Mouse (Mus musculus) ES-E14 (cell line): ENCODE data around the gene Slc44a1. TPM values are rescaled to one million over a fixed set of nuclear protein-coding genes. Genes with fewer than 3 reads are reported as not detected.

Source experiments
- DNase-seq: peaks from one replicate; pipeline ENCODE4 v3.0.0-alpha.2; 2013; ENCODE audit warnings: low read depth, low spot score
- H3K27ac ChIP-seq: 2 replicates; pipeline ENCODE4 v1.5.1; 2012; ENCODE audit warnings: low read depth, mild to moderate bottlenecking, low read length, moderate library complexity, mixed read lengths; ENCODE audit not compliant: poor library complexity, insufficient read depth, severe bottlenecking
- H3K36me3 ChIP-seq: 2 replicates; pipeline ENCODE4 v1.6.1; 2012; ENCODE audit warnings: mild to moderate bottlenecking, low read length, moderate library complexity, mixed read lengths; ENCODE audit not compliant: control insufficient read depth, poor library complexity, insufficient read depth, severe bottlenecking
- H3K4me1 ChIP-seq, 2 experiments: fragments of 150-350 bp in 1 of 2; sonication (generic) in 1 of 2; 2 replicates each; pipeline ENCODE4 v1.6.1; 2012; ENCODE audit warnings: low read length in 2 of 2, mild to moderate bottlenecking in 1 of 2, mixed read lengths in 1 of 2; ENCODE audit not compliant: control insufficient read depth in 2 of 2, insufficient read depth in 2 of 2, poor library complexity in 1 of 2
- H3K4me3 ChIP-seq, 2 experiments: fragments of 150-350 bp in 1 of 2; sonication (generic) in 1 of 2; 2 replicates each; pipeline ENCODE4 v1.5.1; 2012; ENCODE audit warnings: low read length in 2 of 2, low read depth in 1 of 2, mild to moderate bottlenecking in 1 of 2, mixed read lengths in 1 of 2; ENCODE audit not compliant: insufficient read depth in 1 of 2, poor library complexity in 1 of 2, severe bottlenecking in 1 of 2
- H3K9ac ChIP-seq: 2 replicates; pipeline ENCODE4 v1.6.1; 2012; ENCODE audit warnings: low read depth, mild to moderate bottlenecking, low read length, mixed read lengths; ENCODE audit not compliant: poor library complexity, insufficient read depth, severe bottlenecking
- H3K9me3 ChIP-seq: fragments of 150-350 bp; sonication (generic); 2 replicates; pipeline ENCODE4 v1.6.1; 2012; ENCODE audit warnings: low read depth, mild to moderate bottlenecking, low read length; ENCODE audit not compliant: control insufficient read depth, insufficient read depth
- CHD2 ChIP-seq: IDR thresholded peaks from 2 replicates; pipeline ENCODE4 v1.6.1; 2014; ENCODE audit warnings: mild to moderate bottlenecking, low read depth, low read length, inconsistent platforms
- HCFC1 ChIP-seq: IDR thresholded peaks from 2 replicates; pipeline ENCODE4 v1.6.1; 2012; ENCODE audit warnings: low read length, inconsistent platforms, borderline replicate concordance; ENCODE audit not compliant: insufficient read depth
- MAFK ChIP-seq: IDR thresholded peaks from 2 replicates; pipeline ENCODE4 v1.6.1; 2014; ENCODE audit warnings: mild to moderate bottlenecking, low read depth, low read length, inconsistent platforms; ENCODE audit not compliant: insufficient read depth
- ZC3H11A ChIP-seq: IDR thresholded peaks from 2 replicates; pipeline ENCODE4 v1.6.1; 2012; ENCODE audit warnings: low read depth, mild to moderate bottlenecking, inconsistent platforms, low read length, borderline replicate concordance
- ZNF384 ChIP-seq: IDR thresholded peaks from 2 replicates; pipeline ENCODE4 v1.6.1; 2012; ENCODE audit warnings: low read depth, low read length, inconsistent platforms
- in situ Hi-C, 2 experiments: fragments of 600-800 bp; cut with MboI; formaldehyde crosslinking; loops; one replicate each; pipeline ENCODE4 v1.15.1; 2025; ENCODE audit warnings: low sequenced_read_pairs in 2 of 2, inconsistent platforms in 1 of 2; ENCODE audit not compliant: unreplicated experiment in 2 of 2
- total RNA-seq: library from RNA; depleted of rRNA; stranded (reverse); fragments of 300-350 nt; gene quantifications from 2 replicates; pipeline ENCODE4 v1.2.3, GENCODE M21; 2012

Slc44a1 gene
- total RNA-seq, 1 experiment: 48.0 TPM

DNA sequence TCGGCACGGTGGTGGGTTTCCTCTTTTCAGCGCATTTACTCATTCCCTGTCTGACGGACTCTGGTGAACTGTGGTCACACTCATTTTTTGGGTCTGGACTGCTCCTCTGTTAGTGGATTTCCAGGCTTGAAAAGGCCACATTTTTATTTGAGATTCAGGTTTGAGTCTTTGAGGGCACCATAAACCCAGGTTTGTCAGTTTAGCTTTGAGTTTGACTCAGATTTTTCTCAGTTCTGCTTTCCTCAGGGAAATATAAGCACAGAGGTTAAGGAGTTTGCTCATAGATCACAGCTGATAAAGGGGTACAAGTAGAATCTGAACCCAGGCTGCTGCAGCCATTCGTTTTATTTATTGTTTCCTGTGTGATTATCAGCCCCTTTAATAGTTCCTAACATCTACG is 180.9 kb downstream of the Slc44a1 start:
- in situ Hi-C loops: no loop called here
- Histone ChIP-seq H3K4me1 (peaks cover 0 to 6% of the 10 kb centered on the region in 2 experiments; a peak in 1 of 4 replicates), H3K36me3 (no peaks in the 10 kb centered on the region), H3K27ac (no peak overlapping the region), H3K9ac (no peak overlapping the region), H3K4me3 (no peak overlapping the region), H3K9me3 (no peaks in the 10 kb centered on the region)
- TF ChIP-seq MAFK: no peak
- DNase-seq: no peak

DNA sequence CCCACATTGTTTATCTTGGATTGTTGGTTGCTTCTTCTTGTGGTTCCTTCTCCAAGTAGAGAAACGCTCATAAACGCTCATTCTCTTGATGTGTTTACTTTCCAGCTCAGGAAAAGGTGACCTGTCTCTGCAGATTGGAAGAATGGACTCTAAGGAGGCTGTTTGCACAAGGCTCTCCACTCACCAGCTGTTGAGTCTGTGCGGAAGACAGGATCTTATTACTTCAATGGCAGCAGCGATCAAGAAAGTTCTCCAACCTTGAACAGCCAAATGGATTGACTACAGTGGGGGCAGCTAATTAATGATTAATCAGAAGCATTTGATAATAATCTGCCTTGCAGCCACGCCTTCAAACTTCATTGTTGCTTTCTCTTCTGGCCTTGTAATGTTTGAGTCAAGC is 181.3 kb downstream of the Slc44a1 start:
- in situ Hi-C loops: no loop called here
- DNase-seq: no peak
- Histone ChIP-seq H3K4me3 (no peak overlapping the region), H3K27ac (no peak overlapping the region), H3K9ac (no peak overlapping the region), H3K4me1 (peaks cover 0 to 6% of the 10 kb centered on the region in 2 experiments; a peak in 1 of 4 replicates), H3K9me3 (no peaks in the 10 kb centered on the region), H3K36me3 (no peaks in the 10 kb centered on the region)
- TF ChIP-seq ZNF384 (no peak), ZC3H11A (no peak), HCFC1 (no peak), MAFK (no peak), CHD2 (no peak)

DNA sequence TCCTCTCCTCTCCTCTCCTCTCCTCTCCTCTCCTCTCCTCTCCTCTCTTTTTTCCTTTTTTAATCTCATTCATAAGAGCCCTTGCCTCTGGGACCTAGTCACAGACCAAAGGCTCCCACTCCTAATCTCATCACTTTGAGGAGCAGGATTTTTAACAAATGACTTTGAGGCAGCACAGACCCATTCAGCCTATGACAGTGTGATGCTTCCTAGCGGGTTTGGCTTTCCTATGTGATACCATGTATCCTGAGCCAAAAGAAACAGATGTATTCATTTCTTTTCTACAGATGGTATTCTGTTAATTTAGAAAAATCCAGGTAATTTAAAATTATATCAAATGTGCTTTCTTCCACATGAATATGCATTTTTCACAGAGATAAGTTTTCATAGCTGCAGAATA is 183.5 kb downstream of the Slc44a1 start:
- Histone ChIP-seq H3K4me3 (no peak overlapping the region), H3K36me3 (no peaks in the 10 kb centered on the region), H3K4me1 (peaks cover 0 to 2% of the 10 kb centered on the region in 2 experiments; a peak in 1 of 4 replicates), H3K9me3 (no peaks in the 10 kb centered on the region), H3K9ac (no peak overlapping the region), H3K27ac (no peak overlapping the region)
- no peak for DNase-seq
- TF ChIP-seq ZNF384: no peak
- in situ Hi-C loops: no loop called here

DNA sequence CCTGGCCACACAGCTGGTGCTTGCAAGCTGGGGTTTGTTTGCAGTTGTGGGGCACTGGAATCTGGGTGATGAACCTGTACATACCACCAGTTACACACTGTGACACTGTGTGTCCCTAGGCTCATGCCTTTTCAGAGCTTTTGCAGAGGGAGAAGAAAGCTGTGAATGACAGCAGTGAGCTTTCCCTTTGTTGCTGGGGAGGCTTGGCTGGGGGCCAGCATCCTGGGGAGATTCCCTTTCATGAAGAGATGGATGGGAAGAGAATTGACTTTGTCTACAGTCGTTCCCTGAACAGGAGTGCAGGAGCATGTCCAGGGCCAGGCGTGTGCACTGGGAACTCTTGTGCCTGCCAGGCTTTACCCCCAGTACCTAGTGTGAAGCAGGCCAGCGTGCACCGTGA is 184.6 kb downstream of the Slc44a1 start:
- peaks cover 0 to 2% of the 10 kb centered on the region in 2 experiments; a peak in 1 of 4 replicates for H3K4me1 ChIP-seq
- in situ Hi-C loops: no loop called here
- H3K9ac ChIP-seq: no peak overlapping the region
- H3K4me3 ChIP-seq: no peak overlapping the region
- no peak for TF ChIP-seq ZNF384
- no peak for TF ChIP-seq ZC3H11A
- no peak for TF ChIP-seq CHD2
- TF ChIP-seq MAFK: no peak
- TF ChIP-seq HCFC1: no peak
- H3K9me3 ChIP-seq: no peaks in the 10 kb centered on the region
- no peak for DNase-seq
- H3K36me3 ChIP-seq: no peaks in the 10 kb centered on the region
- H3K27ac ChIP-seq: no peak overlapping the region

DNA sequence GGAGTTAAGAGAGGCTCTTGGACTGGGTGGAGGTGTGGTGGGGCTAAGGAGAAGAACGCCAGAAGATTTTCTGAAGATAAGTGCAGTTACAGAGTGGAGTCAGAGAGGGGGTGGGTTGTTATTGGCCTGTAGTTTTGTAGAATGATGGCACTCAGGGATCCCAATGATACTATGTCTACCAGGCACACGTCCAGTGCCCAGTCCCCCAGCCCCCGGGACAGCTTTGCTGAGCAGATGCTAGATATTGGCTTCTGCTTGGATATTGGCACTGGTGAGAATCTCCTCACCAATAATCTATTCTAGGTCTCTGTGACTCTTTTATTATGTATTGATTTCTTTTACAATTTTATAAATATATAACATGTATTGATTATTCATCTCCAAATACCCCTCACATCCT is 185.1 kb downstream of the Slc44a1 start:
- H3K9me3 ChIP-seq: no peaks in the 10 kb centered on the region
- H3K4me1 ChIP-seq: no peaks in the 10 kb centered on the region
- TF ChIP-seq ZC3H11A (no peak), CHD2 (no peak), HCFC1 (no peak), ZNF384 (no peak), MAFK (no peak)
- no peak overlapping the region for H3K4me3 ChIP-seq
- H3K27ac ChIP-seq: no peak overlapping the region
- in situ Hi-C loops: no loop called here
- no peaks in the 10 kb centered on the region for H3K36me3 ChIP-seq
- no peak for DNase-seq
- no peak overlapping the region for H3K9ac ChIP-seq
